Mouse (Mus musculus) yolk sac, embryonic 10.5 days (tissue): ENCODE results near the gene Ccin.

Experiments
- DNase-seq: peaks from one replicate; pipeline ENCODE4 v3.0.0-alpha.2; 2017; ENCODE audit warnings: low spot score

Ccin gene

DNA sequence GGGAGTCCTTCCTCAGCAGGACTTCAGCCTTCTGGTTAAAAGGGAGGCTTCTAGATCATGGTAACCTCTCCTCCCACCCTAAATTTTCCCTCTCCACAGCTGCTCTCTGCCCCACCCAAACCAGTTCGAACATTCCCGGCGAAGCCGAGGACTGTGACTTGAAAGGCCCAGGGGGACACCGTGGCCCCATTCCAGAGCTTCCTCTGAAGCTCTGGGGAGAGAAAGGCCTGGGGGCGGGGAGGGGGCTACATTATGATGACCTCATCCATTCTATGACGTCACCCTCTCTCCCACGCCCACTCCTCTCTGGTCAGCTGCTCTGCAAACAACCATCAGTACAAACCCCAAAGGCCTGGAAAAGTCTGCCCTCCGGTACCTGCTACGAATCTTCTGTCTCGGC, at the start of gene Ccin:
Gene Ccin, plus strand, starts transcription at position 303 of the 400 bp plus-strand sequence.
- DNase-seq = no peak

DNA sequence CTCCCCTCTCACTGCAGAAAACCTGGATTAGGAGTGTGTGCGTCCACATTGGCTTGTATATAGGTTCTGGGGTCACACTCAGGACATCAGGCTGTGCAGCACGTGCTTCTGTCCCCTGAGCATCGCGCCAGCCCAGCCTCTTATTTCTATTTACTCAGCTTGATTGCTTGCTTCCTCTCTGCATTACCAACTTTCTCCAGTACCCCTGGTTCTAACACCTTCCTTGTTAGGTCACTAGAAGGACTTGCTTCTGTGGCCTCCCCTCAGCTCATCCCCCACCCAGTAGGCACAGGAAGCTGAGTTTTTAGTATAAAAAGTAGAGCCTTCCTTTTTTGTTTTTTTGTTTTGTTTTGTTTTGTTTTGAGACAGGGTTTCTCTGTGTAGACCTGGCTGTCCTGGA, 47.1 kb upstream of the Ccin start:
- no peak for DNase-seq

DNA sequence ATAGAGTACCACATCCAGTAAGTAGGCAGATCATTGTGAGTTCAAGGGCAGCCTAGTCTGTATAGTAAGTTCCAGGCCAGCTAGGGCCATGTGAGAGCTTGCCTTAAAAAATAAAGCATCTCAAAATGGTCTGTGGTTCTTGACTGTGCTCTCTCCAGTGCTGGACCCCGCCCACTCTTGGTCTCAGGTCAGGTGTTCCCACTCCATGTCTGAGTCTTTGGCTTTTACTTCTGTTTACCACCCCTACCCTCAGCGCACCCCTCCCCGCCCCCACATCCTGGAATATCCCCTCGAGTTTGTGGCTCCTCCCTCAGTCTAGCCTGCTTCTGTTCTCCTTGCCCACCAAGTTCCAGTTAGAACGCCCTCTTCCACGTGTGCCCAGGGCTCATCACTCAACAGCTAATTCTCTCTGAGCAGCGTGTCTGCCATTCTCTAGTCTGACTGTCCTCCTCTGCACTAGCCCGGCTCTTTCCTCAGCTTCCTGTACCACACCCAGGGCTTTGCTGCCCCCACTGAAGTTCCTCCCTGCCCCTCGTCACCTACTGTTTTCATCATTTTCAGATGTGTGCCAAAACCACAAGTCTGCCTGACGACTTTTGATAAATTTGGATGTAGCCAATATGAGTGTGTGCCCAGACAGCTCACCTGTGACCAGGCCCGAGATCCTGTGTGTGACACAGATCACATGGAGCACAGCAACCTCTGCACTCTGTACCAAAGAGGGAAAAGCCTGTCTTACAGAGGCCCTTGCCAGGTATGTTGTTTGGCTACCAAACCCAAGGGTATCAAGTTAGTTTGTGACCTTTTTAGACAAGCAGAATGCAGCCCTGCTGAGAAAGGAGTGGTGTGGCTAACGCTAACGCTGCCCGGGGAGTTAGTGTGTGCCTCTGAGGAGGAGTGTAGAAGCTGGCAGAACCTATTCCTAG, 46.3 kb upstream of the Ccin start:
- no peak for DNase-seq

DNA sequence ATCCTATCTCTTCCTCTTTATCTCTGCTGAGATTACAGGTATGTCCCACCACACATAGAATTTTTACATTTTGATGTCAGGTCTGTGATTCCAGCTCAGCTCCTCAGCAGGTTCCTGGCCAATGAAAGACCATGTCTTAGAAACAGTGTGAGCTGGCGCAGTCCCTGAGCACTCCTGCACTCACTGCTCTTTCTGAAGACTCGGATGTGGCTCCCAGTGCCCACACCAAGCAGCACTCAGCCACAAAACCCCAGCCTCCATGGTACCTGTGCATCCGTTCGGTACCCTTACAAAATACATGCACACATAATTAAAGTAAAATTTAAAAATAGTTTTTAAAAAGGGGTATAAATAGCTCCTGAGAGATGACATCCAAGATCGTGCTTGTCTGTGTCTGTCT, 42.0 kb upstream of the Ccin start:
- no peak for DNase-seq

DNA sequence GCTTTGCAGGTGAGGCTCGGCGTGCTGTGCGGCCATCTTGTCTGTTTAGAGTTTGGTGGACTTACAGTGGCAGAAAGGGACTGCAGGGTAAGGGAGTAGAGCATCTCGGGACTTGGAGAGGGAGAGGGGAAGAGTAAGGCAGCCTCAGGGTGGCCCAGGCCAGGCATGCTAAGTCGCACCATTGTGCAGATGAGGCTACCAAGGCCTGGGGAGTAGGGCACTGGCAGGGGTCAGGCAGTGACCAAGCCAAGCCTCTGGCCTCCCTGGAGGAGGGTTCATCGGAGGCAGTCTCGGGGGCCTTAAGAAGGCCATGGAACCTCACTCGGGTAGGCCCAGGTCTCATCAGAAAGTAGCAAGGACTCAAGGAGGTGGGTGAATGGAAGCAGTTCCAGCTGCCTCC, 40.9 kb upstream of the Ccin start:
- no peak for DNase-seq

DNA sequence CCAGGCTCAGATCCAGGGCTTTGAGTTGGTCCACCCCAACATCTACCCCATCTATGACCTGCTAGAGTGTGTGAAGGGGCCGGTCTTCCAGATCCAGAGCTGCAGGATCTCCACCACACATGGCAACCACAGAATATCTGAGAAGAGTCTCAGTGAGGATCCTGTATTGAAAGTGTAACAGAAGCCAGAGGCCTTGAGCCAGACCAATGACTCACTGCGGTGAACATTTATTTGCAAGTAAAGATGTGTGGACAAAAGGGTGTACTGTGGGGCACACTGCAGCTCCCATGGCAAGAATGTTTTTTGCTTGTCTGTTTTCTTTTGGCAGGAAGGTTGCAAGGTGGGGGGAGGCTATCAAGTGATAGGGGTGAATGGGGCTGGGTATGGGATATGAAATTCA, 35.7 kb upstream of the Ccin start:
- DNase-seq = no peak

DNA sequence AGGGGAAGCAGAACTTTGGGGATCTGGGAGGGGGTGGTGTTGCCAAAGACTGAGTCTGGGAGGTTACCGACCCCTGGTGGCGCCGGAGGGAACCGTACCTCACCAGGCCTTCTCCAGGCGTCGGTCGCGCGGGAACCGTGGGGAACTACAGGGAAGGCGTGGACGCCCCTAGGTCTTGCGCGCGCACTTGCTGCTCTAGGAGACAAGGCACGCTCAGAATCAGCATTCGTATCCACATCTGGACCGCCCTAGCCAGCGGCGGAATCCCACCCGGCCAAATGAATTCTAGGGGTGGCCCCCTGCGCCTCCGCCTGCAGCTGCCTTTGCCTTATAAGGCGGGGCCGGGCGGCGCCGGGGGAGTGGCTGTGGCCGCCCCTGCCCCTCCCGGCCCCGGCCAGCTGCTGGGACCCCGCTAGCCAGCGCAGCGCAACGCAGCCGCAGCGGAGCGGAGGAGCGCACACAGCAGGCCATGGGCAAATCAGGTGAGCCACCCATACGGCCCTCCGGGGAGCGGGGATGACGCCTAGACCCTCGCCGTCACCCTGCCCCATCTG, 25.9 kb upstream of the Ccin start, which contains the start of gene Glipr2:
Gene Glipr2, plus strand, starts transcription at position 110 of the 554 bp plus-strand sequence.
- DNase-seq = peak; percentile 79

DNA sequence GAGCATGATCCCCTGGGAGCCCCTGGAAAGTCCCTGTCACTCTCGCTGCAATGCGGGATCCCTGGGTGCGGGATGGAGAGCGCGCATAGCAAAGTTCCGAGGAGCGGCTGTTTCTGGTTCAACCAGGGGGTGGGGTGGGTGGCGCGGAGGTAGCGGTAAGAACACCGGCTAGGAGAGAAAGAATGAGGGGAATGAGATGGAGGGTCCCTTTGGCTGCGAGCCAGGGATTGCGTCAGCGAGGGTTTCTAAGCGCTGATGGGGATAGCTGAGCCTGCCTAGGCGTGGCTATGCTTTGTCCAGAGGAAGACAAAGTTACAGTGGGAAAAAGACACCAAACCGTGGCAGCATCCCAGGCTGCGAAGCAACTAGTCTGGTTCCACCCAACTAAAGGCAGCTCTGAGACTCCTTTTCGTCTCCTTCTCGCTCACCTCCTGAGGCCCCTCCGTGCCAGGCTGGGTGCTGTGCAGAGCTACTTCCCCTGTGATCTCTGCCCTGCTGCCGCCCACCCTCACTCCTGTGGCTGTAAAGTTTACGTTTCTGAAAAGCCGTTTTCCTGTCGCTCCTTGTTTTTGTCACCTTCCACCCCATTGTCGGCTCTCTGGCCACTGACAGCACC, 25.3 kb upstream of the Ccin start:
- DNase-seq = peak; percentile 61

DNA sequence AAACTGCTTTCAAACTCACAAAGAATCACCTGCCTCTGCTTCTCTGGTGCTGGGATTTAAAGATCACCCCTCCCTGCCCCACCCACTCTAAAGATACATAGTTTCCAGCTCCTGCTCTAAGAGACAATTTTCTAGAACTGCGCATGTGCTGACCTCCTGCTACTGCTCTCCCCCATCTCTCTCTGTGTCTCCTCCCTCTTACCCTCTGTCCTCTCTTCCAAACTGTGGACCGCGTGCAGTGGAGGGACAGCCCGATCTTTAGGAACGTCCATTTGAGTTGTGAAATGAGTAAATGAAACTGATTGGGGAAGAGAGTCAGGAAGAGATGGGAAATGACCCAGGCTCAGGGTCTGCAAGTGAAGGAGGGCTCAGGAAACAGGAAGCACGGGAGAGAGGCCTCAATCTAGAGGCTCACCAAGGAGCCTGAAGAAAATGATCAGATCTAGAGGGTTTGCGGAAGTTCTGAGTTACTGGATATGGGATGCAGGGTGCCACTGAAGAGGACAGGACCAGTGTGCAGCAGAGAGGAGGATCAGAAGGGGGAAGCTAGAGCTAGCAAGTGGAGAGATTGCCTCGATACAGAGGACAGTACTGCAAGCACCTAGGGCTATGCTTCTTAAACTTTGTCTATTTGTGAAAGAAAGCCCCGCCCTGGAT, 23.6 kb upstream of the Ccin start:
- DNase-seq = no peak

DNA sequence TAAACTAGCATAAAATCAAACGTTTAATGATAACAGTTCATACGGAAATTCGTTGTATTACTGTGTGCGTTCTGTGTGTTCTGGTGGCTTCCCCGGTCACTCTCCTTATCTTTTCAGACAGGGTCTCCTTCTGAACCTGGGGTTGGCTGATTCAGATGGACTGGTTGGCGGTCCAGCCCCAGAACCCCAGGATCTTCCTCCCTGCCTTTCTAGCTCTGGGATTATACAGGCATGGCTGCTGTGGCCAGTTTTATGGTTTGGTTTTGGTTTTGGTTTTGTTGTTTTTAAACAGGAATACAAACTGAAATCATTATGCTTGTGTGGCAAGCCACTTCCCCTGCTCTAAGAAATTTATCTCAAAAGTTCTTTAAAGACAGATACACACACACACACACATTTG, 23.1 kb upstream of the Ccin start:
- no peak for DNase-seq

DNA sequence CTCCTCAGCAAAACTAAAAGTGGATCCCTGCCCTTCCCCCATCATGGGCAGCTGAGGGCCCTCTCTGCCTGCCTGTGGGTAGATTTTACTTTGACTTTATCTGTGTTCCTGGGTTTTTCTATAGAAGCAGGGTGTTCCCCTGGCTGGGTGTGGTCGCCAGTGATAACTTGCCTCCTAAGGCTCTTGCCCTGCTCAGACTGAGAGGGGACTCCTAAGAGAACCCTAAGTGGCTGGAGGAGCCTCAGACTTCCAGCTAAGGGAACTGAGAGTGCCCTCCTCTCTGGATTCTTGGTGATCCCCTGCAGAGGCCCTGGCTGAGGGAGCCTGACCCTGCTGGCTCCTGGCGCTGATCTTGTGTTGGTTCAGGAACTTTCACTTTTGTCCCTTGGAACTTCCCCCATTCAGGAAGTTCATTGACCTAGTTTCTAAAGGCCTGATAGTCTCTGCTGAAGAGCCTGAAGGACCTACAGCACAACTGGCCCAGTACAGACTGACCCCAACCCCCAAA, 18.9 kb upstream of the Ccin start:
- DNase-seq = peak; percentile 19

DNA sequence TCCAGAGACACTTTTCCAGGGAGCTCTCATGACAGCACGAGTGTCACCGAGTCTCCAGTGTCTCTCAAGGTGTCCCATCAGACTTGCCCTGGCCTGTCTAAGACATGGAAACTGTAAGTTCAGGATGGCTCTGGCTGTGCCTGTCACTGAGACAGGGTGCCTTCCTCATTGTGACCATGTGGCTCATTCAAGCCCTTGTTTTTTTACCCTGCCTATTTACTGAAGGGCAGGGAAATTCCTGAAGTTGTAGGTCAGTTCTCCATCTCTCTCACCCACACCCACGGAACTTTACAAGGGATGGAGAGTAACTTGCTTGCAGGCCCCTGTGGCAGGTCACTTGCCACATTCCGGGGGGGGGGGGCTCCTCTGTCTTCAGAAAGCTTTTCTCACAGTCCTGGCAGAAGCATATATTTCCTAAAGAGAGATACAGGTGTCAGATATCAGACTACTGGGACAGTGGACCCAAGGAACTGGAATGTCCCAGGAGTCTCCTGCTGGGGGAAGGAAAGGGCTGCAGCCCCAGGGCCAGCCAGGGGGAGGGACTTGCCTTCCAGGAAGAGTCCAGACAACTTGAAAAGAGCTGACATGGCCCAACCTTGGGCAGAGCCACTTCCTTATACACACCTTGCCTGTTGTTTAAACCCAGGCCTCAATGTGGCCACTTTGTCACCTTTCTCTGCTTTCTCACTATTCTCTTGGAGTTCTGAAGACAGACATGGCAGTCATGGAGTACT, 18.2 kb upstream of the Ccin start:
- no peak for DNase-seq

DNA sequence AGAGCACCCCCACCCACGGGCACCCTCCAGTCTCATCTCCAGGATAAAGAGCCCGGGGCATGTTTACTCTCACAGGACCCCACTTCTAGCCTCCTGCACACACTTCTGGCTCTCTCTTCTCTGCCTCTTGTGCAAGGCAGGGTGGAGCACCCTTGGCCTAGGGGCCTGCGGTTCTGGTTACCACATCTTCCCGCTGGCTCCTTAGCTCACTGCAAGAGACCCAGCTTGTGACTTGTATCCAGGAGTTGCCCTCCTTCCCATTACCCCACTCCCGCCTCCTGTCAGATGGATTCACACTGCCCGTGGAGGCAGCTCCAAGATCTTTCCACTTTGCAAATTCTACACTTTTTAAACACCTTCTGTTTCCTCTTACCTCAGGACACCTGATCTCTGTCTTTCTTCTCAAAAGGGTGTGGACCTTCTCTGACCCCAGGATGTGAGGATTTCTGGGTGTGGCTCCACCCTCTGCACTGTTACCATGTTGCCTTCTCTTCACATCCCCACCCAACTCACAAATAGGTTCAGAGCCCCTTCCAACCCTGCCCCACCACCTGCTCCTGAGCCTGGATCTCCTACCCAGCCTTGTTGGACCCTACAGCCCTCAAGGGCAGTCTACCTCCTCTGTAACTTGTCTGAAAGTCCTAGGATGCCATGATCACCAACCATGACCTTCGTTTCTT, 17.3 kb upstream of the Ccin start:
- no peak for DNase-seq

DNA sequence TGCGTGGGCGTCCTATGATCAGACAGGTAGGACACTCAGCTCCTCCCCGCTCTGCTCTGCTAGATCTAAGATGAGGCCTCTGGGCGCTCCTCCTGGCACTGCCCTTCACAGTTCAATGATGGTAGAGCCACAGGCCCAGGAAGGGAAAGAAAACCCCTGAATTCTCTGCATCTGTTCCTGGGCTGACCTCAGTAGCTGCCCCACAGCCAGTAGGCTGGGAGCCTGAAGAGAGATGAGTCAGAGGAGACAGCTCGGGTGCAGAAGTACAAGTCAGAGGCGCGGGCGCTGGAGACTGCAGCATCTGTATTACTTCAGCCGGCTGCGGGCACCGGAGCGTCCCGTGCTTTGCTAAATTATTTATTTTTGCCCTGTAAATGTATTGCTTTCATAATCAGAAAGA, 14.6 kb upstream of the Ccin start:
- DNase-seq = no peak

DNA sequence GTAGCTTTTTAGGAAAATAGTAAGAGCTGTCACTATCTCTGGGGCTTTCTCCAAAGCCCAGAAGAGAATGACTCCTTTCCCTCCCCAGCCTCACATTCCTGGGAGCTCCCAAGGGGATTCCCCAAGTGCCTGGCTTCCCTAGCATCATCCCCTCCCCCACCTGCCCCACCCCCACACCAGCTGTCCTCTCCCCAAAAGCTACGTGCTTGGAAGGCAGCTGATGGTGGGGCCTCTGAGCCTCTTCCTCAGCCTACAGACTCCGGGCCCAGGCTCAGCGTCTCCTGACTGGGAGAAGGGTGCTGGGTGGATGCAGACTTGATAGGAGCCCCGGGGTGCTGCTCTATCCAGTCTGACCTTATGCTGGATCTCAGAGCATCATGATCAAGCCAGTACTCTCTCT, 13.9 kb upstream of the Ccin start:
- DNase-seq = peak; percentile 36

DNA sequence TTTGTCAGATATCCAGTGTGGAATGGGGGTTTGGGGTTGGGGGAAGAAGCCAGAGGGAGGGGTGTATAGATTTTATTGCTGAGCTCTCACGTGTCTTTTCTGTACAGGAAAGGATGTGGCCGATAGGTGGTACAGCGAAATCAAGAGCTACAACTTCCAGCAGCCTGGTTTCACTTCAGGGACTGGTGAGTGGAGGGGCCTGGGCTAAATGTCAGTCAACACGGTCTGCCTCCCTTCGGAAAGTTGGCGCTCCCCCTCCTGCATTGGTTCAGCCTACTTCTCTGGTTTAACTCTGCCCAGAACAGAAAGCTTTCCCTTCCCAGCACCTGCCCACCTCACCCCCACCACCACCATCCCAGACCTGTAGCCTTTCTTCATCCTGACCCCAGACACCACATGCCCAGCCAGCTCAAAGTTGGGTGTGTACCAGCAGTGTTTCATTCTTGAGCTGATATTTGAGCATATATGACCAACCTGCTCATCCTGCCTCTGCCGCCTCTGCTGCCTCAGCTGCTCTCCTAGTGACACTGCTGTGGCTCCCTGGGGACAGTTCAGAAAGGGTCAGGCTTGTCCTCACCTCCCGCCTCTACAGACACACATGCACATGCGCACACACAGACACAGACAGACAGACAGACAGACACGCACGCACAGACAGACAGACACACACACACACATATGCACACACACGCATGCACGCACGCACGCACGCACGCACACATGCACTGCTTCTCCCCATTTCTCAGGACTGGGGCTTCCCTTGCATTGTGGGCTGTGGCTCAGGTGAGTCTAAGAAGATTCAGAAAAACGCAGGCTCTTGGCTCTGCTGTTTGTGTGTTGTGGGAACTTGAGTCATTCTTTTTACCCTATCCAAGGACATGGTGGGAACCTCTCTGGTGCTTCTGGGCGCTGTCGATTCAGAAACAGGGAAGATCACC, 12.6 kb upstream of the Ccin start:
- no peak for DNase-seq

DNA sequence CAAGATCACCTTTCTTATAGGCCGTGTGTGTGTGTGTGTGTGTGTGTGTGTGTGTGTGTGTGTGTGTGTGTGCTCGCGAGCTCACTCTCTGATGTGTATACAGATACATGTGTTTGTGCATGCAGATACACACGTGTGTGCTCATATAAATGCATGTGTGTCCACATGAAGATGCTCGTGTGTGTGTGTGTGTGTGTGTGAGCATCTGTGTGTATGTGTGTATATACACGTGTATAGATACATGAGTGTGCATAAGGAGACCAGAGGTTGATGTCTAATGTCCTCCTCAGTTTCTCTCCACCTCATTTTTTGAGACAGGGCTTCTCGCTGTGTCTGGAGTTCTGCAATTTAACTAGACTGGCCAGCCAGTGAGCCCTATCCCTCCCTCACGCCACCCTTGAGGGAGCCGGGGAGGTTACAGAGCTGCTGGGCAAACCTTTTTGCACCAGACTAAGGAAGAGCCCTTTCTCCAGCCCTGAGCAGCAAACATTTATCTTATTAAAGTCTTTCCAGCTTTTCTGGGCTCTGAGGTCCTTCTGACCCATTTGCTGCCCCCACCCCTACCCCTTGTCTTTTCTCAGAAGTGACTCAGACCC, 11.6 kb upstream of the Ccin start:
- no peak for DNase-seq

DNA sequence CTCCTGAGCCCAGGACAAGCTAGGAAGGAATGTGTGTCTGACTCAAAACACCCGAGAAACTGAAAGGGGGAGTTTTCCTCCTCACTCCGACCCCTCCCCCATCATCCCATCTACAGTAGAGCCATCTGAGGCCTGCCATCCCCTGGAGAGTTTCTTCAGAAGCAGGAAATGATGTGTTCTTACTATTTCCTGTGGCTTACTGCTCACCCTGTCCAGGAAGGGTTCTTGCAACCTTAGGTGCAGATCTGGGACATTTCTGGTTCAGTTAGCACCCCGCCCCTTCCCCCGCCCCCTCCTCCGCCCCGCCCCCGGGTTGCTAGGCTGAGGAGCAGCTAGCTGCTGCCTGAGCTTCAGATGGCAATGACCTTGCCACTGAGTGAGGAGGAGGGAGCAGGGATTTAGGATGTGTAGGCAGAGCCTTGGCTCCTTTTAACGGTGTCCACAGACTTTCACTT, 11.1 kb upstream of the Ccin start:
- peak; percentile 71 for DNase-seq

DNA sequence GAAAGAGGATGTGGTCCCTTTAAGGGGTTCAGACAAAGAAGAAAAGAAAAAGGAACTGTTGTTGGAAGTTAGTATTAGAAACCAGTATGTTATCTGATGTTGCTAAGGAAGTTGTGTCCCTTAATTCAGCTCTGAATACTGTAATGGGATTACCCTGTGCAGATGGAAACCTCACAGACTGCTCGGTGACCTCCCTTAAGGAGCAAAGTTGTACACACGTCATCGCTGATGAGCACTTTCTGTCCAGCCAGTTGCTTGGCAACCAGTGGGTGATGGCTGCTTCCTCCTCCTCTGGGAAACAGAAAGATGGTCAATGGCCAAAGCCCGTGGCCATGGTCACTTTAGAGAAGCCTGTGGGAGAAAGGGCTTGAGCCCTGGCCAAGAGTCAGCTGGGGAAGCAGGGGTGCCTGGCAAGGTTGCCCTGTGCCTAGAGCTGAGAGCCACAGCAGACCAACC, 9.7 kb upstream of the Ccin start:
- no peak for DNase-seq
